Mouse (Mus musculus): Measurements from ENCODE around the gene Gm6525.

- TF ChIP-seq CTCF (IDR thresholded peaks at IDR 0.05; ENCODE audit: borderline replicate concordance, insufficient read depth, low read length) (no peak), POLR2A (IDR thresholded peaks at IDR 0.05; ENCODE audit: low read depth, low read length) (no peak)
Measured at GRCm38 (mm10) chr3:84140947-84141346, 33.0 kb upstream of the Gm6525 start.
